Mouse (Mus musculus): ENCODE measurements around the gene Zfp444.

Zfp444 gene

GRCm38 (mm10) chr7:6172006-6172649, at the start of gene Zfp444:
Gene Zfp444 (plus strand): TSS chr7:6172226.
- DNase-seq (ENCODE audit: low spot score) = peak; percentile 97

GRCm38 (mm10) chr7:6126690-6127448, 45.2 kb upstream of the Zfp444 start:
- peak; percentile 57 for DNase-seq (ENCODE audit: low spot score)

GRCm38 (mm10) chr7:6130346-6130745, 41.7 kb upstream of the Zfp444 start:
- DNase-seq (ENCODE audit: low spot score) = no peak

- no peak for DNase-seq (ENCODE audit: low spot score)
Measured at GRCm38 (mm10) chr7:6132646-6133045, 39.4 kb upstream of the Zfp444 start.

- no peak for DNase-seq (ENCODE audit: low spot score)
Measured at GRCm38 (mm10) chr7:6136497-6136896, 35.5 kb upstream of the Zfp444 start.

GRCm38 (mm10) chr7:6139295-6139694, 32.7 kb upstream of the Zfp444 start:
- DNase-seq (ENCODE audit: low spot score) = no peak

- DNase-seq (ENCODE audit: low spot score) = no peak
Measured at GRCm38 (mm10) chr7:6143991-6144531, 28.0 kb upstream of the Zfp444 start.

GRCm38 (mm10) chr7:6145423-6146188, 26.4 kb upstream of the Zfp444 start:
- no peak for DNase-seq (ENCODE audit: low spot score)

- DNase-seq (ENCODE audit: low spot score) = no peak
Measured at GRCm38 (mm10) chr7:6146194-6146981, 25.6 kb upstream of the Zfp444 start.

GRCm38 (mm10) chr7:6146982-6147325, 25.1 kb upstream of the Zfp444 start:
- DNase-seq (ENCODE audit: low spot score) = no peak

- DNase-seq (ENCODE audit: low spot score) = no peak
Measured at GRCm38 (mm10) chr7:6147688-6148087, 24.3 kb upstream of the Zfp444 start.

- DNase-seq (ENCODE audit: low spot score) = no peak
Measured at GRCm38 (mm10) chr7:6151266-6151665, 20.8 kb upstream of the Zfp444 start.

GRCm38 (mm10) chr7:6152036-6152435, 20.0 kb upstream of the Zfp444 start:
- no peak for DNase-seq (ENCODE audit: low spot score)

GRCm38 (mm10) chr7:6153131-6153530, 18.9 kb upstream of the Zfp444 start:
- DNase-seq (ENCODE audit: low spot score) = no peak

- DNase-seq (ENCODE audit: low spot score) = no peak
Measured at GRCm38 (mm10) chr7:6154164-6154563, 17.9 kb upstream of the Zfp444 start.

GRCm38 (mm10) chr7:6155031-6155872, 16.8 kb upstream of the Zfp444 start:
- peak; percentile 70 for DNase-seq (ENCODE audit: low spot score)

GRCm38 (mm10) chr7:6155901-6156411, 16.1 kb upstream of the Zfp444 start, which contains the start of gene Zfp787:
Gene Zfp787 (minus strand): TSS chr7:6155997.
- peak; percentile 97 for DNase-seq (ENCODE audit: low spot score)

- DNase-seq (ENCODE audit: low spot score) = no peak
Measured at GRCm38 (mm10) chr7:6156901-6157472, 15.0 kb upstream of the Zfp444 start.

GRCm38 (mm10) chr7:6157479-6157878, 14.5 kb upstream of the Zfp444 start:
- no peak for DNase-seq (ENCODE audit: low spot score)

GRCm38 (mm10) chr7:6159604-6160003, 12.4 kb upstream of the Zfp444 start:
- no peak for DNase-seq (ENCODE audit: low spot score)
